15 mouse cellular contexts compared by ENCODE assay signal in genomic region chr4:57041661-57042060, GRCm38 (mm10). TPM values are rescaled to one million over a fixed set of nuclear protein-coding genes. Genes with fewer than 3 reads are reported as not detected.
"Had no signal": no experiment of that assay in that cellular context is flagged by ENCODE, and none has a peak within 500 bp of the region (broad histone marks: within the 10 kb centered on the region; RNA-seq: fewer than 3 reads in every experiment).

No protein-coding gene starts in this region.

- DNase-seq: kidney, postnatal 10 days; kidney, postnatal 4 days; liver; liver, embryonic 13.5 days; liver, postnatal 0 days; right cerebral cortex, postnatal 14 days; thymus, adult 18-20 months; thymus, postnatal 25 days had no signal

- ATAC-seq: intestine, embryonic 15.5 days; liver, postnatal 0 days; midbrain, embryonic 16.5 days had no signal

- H3K36me3 ChIP-seq: intestine, embryonic 15.5 days; liver, embryonic 13.5 days; midbrain, embryonic 12.5 days had no signal

- H3K27me3 ChIP-seq: intestine, embryonic 15.5 days; liver, embryonic 13.5 days; megakaryocyte, embryonic 14.5 days had no signal

- H3K9me3 ChIP-seq: intestine, embryonic 15.5 days; midbrain, embryonic 12.5 days had no signal

- H3K27ac ChIP-seq: intestine, embryonic 15.5 days; left cerebral cortex, adult 2 months; liver, embryonic 13.5 days; macrophage; midbrain, embryonic 12.5 days had no signal

- H3K4me2 ChIP-seq: intestine, embryonic 15.5 days; liver, embryonic 13.5 days; midbrain, embryonic 12.5 days had no signal

- H3K9ac ChIP-seq: intestine, embryonic 15.5 days; liver, embryonic 13.5 days; liver, postnatal 0 days; midbrain, embryonic 12.5 days had no signal

- H3K4me3 ChIP-seq: intestine, embryonic 15.5 days; left cerebral cortex, adult 2 months; liver, embryonic 13.5 days; megakaryocyte, embryonic 14.5 days; midbrain, embryonic 12.5 days had no signal

RNA-seq across cellular contexts. Expression of gene Frrs1l, which starts 51.5 kb away (rescaled TPM):
- polyA plus RNA-seq: liver, postnatal 0 days; macrophage; spleen, adult 2 months had no signal
